Mouse (Mus musculus) neural tube, embryonic 15.5 days (tissue): ENCODE measurements around the gene Slc35b4. TPM values are rescaled to one million over a fixed set of nuclear protein-coding genes. Genes with fewer than 3 reads are reported as not detected.
A peak's percentile ranks its signal among the peaks of the same experiment; 100 is the strongest.

Experiments used
- ATAC-seq: fragments of 200-750 bp; cut with Nextera tagmentation; 2 replicates; pipeline ENCODE4 v1.8.0; 2017; ENCODE audit warnings: mild to moderate bottlenecking, moderate TSS enrichment, moderate library complexity; ENCODE audit not compliant: low FRiP score
- H3K27ac ChIP-seq: fragments of 300-500 bp; sonication (generic); replicated peaks from 2 replicates; pipeline ENCODE4 v1.5.1; 2015; ENCODE audit warnings: mild to moderate bottlenecking, inconsistent platforms
- H3K27me3 ChIP-seq: fragments of 300-500 bp; sonication (generic); replicated peaks from 2 replicates; pipeline ENCODE4 v1.6.1; 2015; ENCODE audit warnings: inconsistent platforms
- H3K36me3 ChIP-seq: fragments of 300-500 bp; sonication (generic); 2 replicates; pipeline ENCODE4 v1.6.1; 2015; ENCODE audit warnings: inconsistent platforms
- H3K4me1 ChIP-seq: fragments of 300-500 bp; sonication (generic); 2 replicates; pipeline ENCODE4 v1.6.1; 2015; ENCODE audit warnings: inconsistent platforms
- H3K4me2 ChIP-seq: fragments of 300-500 bp; sonication (generic); 2 replicates; pipeline ENCODE4 v1.6.1; 2015; ENCODE audit warnings: inconsistent platforms, mild to moderate bottlenecking, moderate library complexity
- H3K4me3 ChIP-seq: fragments of 300-500 bp; sonication (generic); replicated peaks from 2 replicates; pipeline ENCODE4 v1.5.1; 2015; ENCODE audit warnings: mild to moderate bottlenecking, inconsistent platforms
- H3K9ac ChIP-seq: fragments of 300-500 bp; sonication (generic); replicated peaks from 2 replicates; pipeline ENCODE4 v1.6.1; 2015; ENCODE audit warnings: mild to moderate bottlenecking, inconsistent platforms
- H3K9me3 ChIP-seq: fragments of 300-500 bp; sonication (generic); replicated peaks from 2 replicates; pipeline ENCODE4 v1.6.1; 2016; ENCODE audit warnings: inconsistent platforms
- WGBS: fragments of 180-500 bp; shearing (Covaris S2); methylation state at CpG from one replicate; pipeline ENCODE4 v1.1.7; 2015; ENCODE audit warnings: mixed read lengths; 5-methylcytosine and 5-hydroxymethylcytosine counted together
- polyA plus RNA-seq: library from polyadenylated mRNA; unstranded; fragments of >200 nt; fragmentation: Nextera tagmentation; extraction: Ambion mirVana; gene quantifications from 2 replicates; pipeline ENCODE4 v1.2.1, GENCODE M21; 2015

The Slc35b4 gene
- polyA plus RNA-seq, 1 experiment from 2014 or later, result 39.4 TPM

GRCm38 (mm10) chr6:34149821-34150220 lies 27.1 kb downstream of the Slc35b4 start:
- H3K27ac ChIP-seq, result no peak overlapping the region
- no peaks in the 10 kb centered on the region for H3K9me3 ChIP-seq
- no peak overlapping the region for H3K4me2 ChIP-seq
- no peak overlapping the region for H3K4me3 ChIP-seq
- no peak overlapping the region for H3K9ac ChIP-seq
- WGBS, result 77% methylated on average over 1 of the region's 1 CpGs
- peaks cover 17% of the 10 kb centered on the region for H3K4me1 ChIP-seq
- H3K36me3 ChIP-seq, result no peaks in the 10 kb centered on the region
- H3K27me3 ChIP-seq, result no peaks in the 10 kb centered on the region
- no peak for ATAC-seq

DNA sequence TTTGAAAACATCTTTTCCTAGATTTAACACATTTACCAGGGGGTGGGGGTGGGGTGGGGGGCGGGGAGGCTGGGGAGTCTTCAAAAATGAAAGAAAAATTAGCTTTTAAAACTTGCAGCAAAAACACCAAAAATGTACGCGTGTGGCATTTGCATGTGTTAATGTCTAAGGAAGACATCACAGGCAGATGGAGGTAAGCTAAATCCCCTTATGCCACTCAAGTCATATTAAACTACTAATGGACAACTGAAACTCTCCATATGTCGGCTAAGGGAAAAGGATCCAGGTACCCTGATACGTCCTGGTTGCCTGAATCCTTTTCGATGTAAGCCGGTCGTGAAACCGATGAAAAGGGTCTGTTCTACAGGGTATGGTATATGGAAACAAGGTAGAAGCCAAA lies 27.8 kb downstream of the Slc35b4 start:
- Histone ChIP-seq H3K4me1 (peaks cover 15% of the 10 kb centered on the region), H3K27ac (no peak overlapping the region), H3K4me2 (no peak overlapping the region), H3K4me3 (no peak overlapping the region), H3K9ac (no peak overlapping the region), H3K27me3 (no peaks in the 10 kb centered on the region), H3K36me3 (no peaks in the 10 kb centered on the region), H3K9me3 (no peaks in the 10 kb centered on the region)
- ATAC-seq, result no peak
- WGBS, result 93% methylated on average over 9 of the region's 9 CpGs

- no peak overlapping the region for H3K4me3 ChIP-seq
- no peaks in the 10 kb centered on the region for H3K36me3 ChIP-seq
- H3K4me1 ChIP-seq, result peaks cover 11% of the 10 kb centered on the region
- H3K9ac ChIP-seq, result no peak overlapping the region
- H3K4me2 ChIP-seq, result no peak overlapping the region
- no peaks in the 10 kb centered on the region for H3K9me3 ChIP-seq
- no peak overlapping the region for H3K27ac ChIP-seq
- ATAC-seq, result peak; percentile 47; the same call in 1 of the 2 replicates
- H3K27me3 ChIP-seq, result no peaks in the 10 kb centered on the region
- 66% methylated on average over 7 of the region's 7 CpGs for WGBS
Measured at GRCm38 (mm10) chr6:34148639-34149038, 28.3 kb downstream of the Slc35b4 start.

- whole genome bisulfite sequencing, result 85% methylated on average over 3 of the region's 3 CpGs
- ATAC-seq, result no peak
- no peak overlapping the region for H3K4me3 ChIP-seq
- H3K27me3 ChIP-seq, result no peaks in the 10 kb centered on the region
- H3K36me3 ChIP-seq, result no peaks in the 10 kb centered on the region
- H3K9ac ChIP-seq, result no peak overlapping the region
- H3K9me3 ChIP-seq, result no peaks in the 10 kb centered on the region
- no peak overlapping the region for H3K4me2 ChIP-seq
- peaks cover 5% of the 10 kb centered on the region for H3K4me1 ChIP-seq
- no peak overlapping the region for H3K27ac ChIP-seq
Measured at GRCm38 (mm10) chr6:34148021-34148420, 28.9 kb downstream of the Slc35b4 start.

GRCm38 (mm10) chr6:34146042-34146441 lies 30.9 kb downstream of the Slc35b4 start:
- WGBS, result 82% methylated on average over 6 of the region's 6 CpGs
- H3K9ac ChIP-seq, result no peak overlapping the region
- no peak overlapping the region for H3K4me3 ChIP-seq
- H3K4me1 ChIP-seq, result no peaks in the 10 kb centered on the region
- H3K27ac ChIP-seq, result no peak overlapping the region
- no peaks in the 10 kb centered on the region for H3K27me3 ChIP-seq
- ATAC-seq, result no peak
- H3K9me3 ChIP-seq, result no peaks in the 10 kb centered on the region
- no peak overlapping the region for H3K4me2 ChIP-seq
- H3K36me3 ChIP-seq, result no peaks in the 10 kb centered on the region

GRCm38 (mm10) chr6:34142931-34143330 lies 34.0 kb downstream of the Slc35b4 start:
- Histone ChIP-seq H3K27me3 (no peaks in the 10 kb centered on the region), H3K4me1 (no peaks in the 10 kb centered on the region), H3K36me3 (no peaks in the 10 kb centered on the region), H3K27ac (no peak overlapping the region), H3K9me3 (no peaks in the 10 kb centered on the region), H3K4me2 (no peak overlapping the region), H3K4me3 (no peak overlapping the region), H3K9ac (no peak overlapping the region)
- 58% methylated on average over 11 of the region's 11 CpGs for WGBS
- ATAC-seq, result no peak

DNA sequence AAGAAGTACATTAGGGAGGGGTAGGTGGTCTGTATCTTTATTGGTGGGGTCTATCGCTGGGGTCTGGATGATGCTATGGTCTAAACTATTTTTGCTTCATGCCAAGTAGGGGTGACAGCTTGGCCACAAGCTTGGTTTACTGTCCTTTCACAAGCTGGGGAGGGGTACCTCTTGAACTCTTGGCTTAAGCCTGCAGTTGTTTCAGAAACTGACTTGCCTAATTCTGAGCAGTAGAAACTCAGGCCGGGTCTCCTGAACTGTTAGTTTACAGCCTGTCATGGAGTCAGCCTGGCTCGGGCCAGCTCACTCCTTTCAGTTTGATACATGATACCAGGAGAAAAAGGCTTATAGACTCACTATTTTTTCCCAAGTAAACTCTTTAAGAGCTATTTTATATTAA lies 38.5 kb downstream of the Slc35b4 start:
- Histone ChIP-seq H3K4me1 (no peaks in the 10 kb centered on the region), H3K4me2 (no peak overlapping the region), H3K4me3 (no peak overlapping the region), H3K9ac (no peak overlapping the region), H3K27me3 (no peaks in the 10 kb centered on the region), H3K27ac (no peak overlapping the region), H3K9me3 (no peaks in the 10 kb centered on the region), H3K36me3 (no peaks in the 10 kb centered on the region)
- WGBS, result 76% methylated on average over 3 of the region's 3 CpGs
- no peak for ATAC-seq

DNA sequence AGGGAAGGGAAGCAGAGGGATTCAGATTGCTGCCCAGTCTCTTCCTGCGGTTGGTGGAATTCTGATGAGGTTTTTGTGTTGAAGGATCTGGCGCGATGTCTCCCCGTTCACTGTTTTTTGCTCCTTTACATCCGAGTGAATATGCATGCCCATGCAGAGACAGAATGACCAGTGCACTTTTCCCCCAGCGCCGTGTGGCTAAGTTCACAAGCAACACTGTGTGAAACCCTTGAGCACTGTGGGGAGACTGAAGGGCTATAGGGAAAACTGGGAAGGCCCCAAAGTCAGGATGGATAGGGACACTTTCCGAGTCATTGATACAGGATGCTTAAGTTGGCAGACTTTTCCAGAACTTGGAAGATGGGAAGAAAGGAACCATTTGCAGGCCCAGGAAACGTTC lies 44.5 kb downstream of the Slc35b4 start:
- Histone ChIP-seq H3K27me3 (no peaks in the 10 kb centered on the region), H3K4me2 (no peak overlapping the region), H3K9ac (no peak overlapping the region), H3K9me3 (no peaks in the 10 kb centered on the region), H3K27ac (no peak overlapping the region), H3K4me1 (no peaks in the 10 kb centered on the region), H3K36me3 (no peaks in the 10 kb centered on the region), H3K4me3 (no peak overlapping the region)
- no peak for ATAC-seq
- WGBS, result 88% methylated on average over 9 of the region's 9 CpGs

DNA sequence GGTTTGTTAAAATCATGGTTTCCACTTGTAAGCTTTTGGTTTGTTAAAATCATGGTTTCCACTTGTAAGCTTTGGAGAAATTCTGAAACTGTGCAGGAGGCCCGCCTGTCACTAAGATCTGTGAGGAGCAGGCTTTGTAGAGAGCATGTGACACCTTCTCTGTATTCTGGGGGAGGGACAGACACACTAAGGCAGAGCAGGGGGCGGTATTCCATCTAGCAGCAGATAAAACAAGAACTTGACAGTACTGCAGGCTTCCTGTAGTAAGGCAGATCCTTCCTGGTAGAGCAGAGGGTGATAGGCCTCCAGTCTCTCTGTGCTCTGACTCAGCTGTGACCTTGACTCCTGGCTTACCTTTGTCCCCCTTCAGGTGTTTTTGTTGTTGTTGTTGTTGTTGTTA lies 47.6 kb downstream of the Slc35b4 start:
- H3K27me3 ChIP-seq, result no peaks in the 10 kb centered on the region
- 84% methylated on average over 2 of the region's 2 CpGs for WGBS
- no peaks in the 10 kb centered on the region for H3K9me3 ChIP-seq
- H3K9ac ChIP-seq, result no peak overlapping the region
- no peaks in the 10 kb centered on the region for H3K36me3 ChIP-seq
- H3K27ac ChIP-seq, result no peak overlapping the region
- H3K4me3 ChIP-seq, result no peak overlapping the region
- no peak for ATAC-seq
- H3K4me2 ChIP-seq, result no peak overlapping the region
- H3K4me1 ChIP-seq, result 0 out of 2 replicates have a peak, but pooled peaks cover 2% of the 10 kb centered on the region

DNA sequence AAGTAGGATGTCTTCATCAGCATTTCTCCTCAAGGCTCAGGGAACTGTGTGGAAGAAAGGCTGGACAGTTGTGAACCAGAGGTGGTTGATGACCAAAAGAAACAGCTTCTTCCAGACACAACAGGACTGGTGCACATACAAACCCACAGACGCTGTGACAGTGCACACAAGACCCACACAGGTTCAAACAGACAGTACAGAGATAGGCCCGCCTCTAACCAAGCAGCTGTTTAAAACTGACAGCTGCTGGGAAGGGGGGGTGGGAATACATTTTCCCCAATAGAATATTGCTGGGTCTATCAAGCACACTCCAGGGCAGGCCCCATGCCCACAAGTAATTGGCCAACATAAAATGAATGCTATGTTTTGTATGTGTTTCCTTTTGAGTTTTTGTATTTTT lies 52.5 kb downstream of the Slc35b4 start:
- Histone ChIP-seq H3K36me3 (no peaks in the 10 kb centered on the region), H3K27me3 (no peaks in the 10 kb centered on the region), H3K4me1 (0 out of 2 replicates have a peak, but pooled peaks cover 3% of the 10 kb centered on the region), H3K4me3 (no peak overlapping the region), H3K27ac (no peak overlapping the region), H3K9ac (no peak overlapping the region), H3K9me3 (no peaks in the 10 kb centered on the region), H3K4me2 (no peak overlapping the region)
- ATAC-seq, result no peak
- 73% methylated on average over 2 of the region's 2 CpGs for WGBS

DNA sequence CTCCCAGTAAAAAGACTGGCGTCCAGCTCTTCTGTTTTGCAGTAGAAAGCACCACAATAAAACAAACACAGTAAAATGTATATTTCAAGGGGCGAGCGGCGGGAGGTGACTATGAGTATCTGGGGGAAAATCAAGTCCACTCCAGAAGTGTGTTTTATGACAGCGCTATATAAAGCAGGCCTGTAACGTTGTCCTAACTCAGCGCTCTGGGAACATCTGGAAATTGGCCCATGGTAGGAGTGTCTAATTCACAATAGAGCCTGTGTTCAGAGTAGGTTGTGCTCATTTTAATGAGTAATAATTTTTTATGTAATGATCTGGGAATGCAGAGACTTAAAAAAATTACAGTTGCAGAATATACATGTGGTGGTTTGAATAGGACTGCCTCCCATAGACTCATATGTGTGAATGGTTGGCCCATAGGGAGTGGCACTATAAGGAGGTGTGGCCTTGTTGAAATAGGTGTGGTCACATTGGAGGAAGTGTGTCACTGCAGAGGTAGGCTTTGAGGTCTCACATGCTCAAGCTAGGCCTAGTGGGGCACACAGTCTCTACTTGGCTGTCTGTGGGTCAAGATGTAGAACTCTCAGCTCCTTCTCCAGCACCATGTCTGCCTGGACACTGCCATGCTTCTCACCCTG lies 60.0 kb downstream of the Slc35b4 start:
- ATAC-seq, result no peak

DNA sequence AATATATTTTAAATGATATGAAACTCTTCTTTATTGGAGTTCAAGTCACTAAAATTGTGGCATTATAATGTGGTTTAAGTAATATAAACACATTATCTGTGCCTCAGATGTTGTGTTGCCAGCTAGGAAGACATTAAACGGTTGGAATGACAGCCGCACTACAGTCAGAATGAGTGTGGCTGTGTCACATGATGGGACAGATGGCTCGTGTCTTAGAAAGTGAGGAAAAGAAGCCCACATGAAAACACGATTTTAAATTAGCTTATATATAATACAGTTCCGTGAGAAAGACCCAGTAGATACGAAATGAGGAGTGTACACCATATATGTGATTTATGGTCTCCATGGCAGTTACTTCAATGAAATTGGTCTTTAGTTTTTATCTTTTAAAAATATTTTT lies 65.5 kb downstream of the Slc35b4 start:
- Histone ChIP-seq H3K4me1 (peaks cover 5% of the 10 kb centered on the region; the same call in 1 of the 2 replicates), H3K4me2 (no peak overlapping the region), H3K27me3 (no peaks in the 10 kb centered on the region), H3K4me3 (no peak overlapping the region), H3K36me3 (no peaks in the 10 kb centered on the region), H3K9me3 (no peaks in the 10 kb centered on the region), H3K27ac (no peak overlapping the region), H3K9ac (no peak overlapping the region)
- ATAC-seq, result no peak
- WGBS, result 37% methylated on average over 6 of the region's 6 CpGs

More for the DNA sequence above, 60.0 kb downstream of the Slc35b4 start:
- no peaks in the 10 kb centered on the region for H3K36me3 ChIP-seq
- H3K27me3 ChIP-seq, result no peaks in the 10 kb centered on the region
- no peak overlapping the region for H3K4me3 ChIP-seq
- no peak overlapping the region for H3K4me2 ChIP-seq
- H3K9ac ChIP-seq, result no peak overlapping the region
- WGBS, result 53% methylated on average over 7 of the region's 7 CpGs
- no peaks in the 10 kb centered on the region for H3K4me1 ChIP-seq
- H3K9me3 ChIP-seq, result no peaks in the 10 kb centered on the region
- H3K27ac ChIP-seq, result no peak overlapping the region
